Mouse (Mus musculus) erythroblast, adult 5-6 weeks (primary cell): ENCODE data around the gene Opn3. TPM values are rescaled to one million over a fixed set of nuclear protein-coding genes. Genes with fewer than 3 reads are reported as not detected.
A peak's percentile ranks its signal among the peaks of the same experiment; 100 is the strongest.

Source experiments
- ATAC-seq: replicated peaks from 2 replicates; pipeline ENCODE4 v1.8.0; 2016; ENCODE audit warnings: moderate number of reproducible peaks, mild to moderate bottlenecking, moderate TSS enrichment, inconsistent platforms; ENCODE audit not compliant: poor library complexity, low FRiP score, severe bottlenecking
- total RNA-seq, 2 experiments: library from RNA; stranded (forward) in 1 of 2; stranded (reverse) in 1 of 2; fragments of 150-400 nt in 1 of 2; fragments of 200-764, 138-1000 nt in 1 of 2; gene quantifications; 2 replicates each; pipeline versions ENCODE4 v1.2.3 to v1.2.4; 2015 to 2017; ENCODE audit warnings: low replicate concordance in 2 of 2

Opn3 gene
- total RNA-seq, 2 experiments from 2014 or later = not detected

GRCm38 (mm10) chr1:175668666-175669405 is 23.7 kb downstream of the Opn3 start:
- ATAC-seq = no peak

- no peak for ATAC-seq
Observed at GRCm38 (mm10) chr1:175659900-175660299, 32.7 kb downstream of the Opn3 start.

GRCm38 (mm10) chr1:175648615-175649014 is 44.0 kb downstream of the Opn3 start:
- ATAC-seq = no peak

- no peak for ATAC-seq
Observed at GRCm38 (mm10) chr1:175646952-175647351, 45.6 kb downstream of the Opn3 start.

- ATAC-seq = no peak
Observed at GRCm38 (mm10) chr1:175643496-175644265, 48.9 kb downstream of the Opn3 start.

GRCm38 (mm10) chr1:175640435-175641150 is 52.0 kb downstream of the Opn3 start:
- ATAC-seq = no peak

GRCm38 (mm10) chr1:175639072-175639471 is 53.5 kb downstream of the Opn3 start:
- no peak for ATAC-seq

- no peak for ATAC-seq
Observed at GRCm38 (mm10) chr1:175637677-175638076, 54.9 kb downstream of the Opn3 start.

- ATAC-seq = no peak
Observed at GRCm38 (mm10) chr1:175632470-175632869, 60.1 kb downstream of the Opn3 start.

- no peak for ATAC-seq
Observed at GRCm38 (mm10) chr1:175631721-175632221, 60.8 kb downstream of the Opn3 start.

- ATAC-seq = no peak
Observed at GRCm38 (mm10) chr1:175631080-175631479, 61.5 kb downstream of the Opn3 start.

- no peak for ATAC-seq
Observed at GRCm38 (mm10) chr1:175630345-175630744, 62.2 kb downstream of the Opn3 start.

GRCm38 (mm10) chr1:175629248-175629647 is 63.3 kb downstream of the Opn3 start:
- ATAC-seq = no peak

- ATAC-seq = peak; percentile 45
Observed at GRCm38 (mm10) chr1:175625990-175626692, 66.4 kb downstream of the Opn3 start.

- peak; percentile 99 for ATAC-seq
Observed at GRCm38 (mm10) chr1:175625257-175625879, 67.2 kb downstream of the Opn3 start, which contains the start of gene Fh1. Gene Fh1, minus strand, starts transcription at chr1:175625635.

GRCm38 (mm10) chr1:175623656-175624055 is 68.9 kb downstream of the Opn3 start:
- ATAC-seq = no peak

GRCm38 (mm10) chr1:175619814-175620431 is 72.7 kb downstream of the Opn3 start, which contains the start of gene Kmo:
Gene Kmo, plus strand, starts transcription at chr1:175620381.
- no peak for ATAC-seq

- ATAC-seq = no peak
Observed at GRCm38 (mm10) chr1:175614992-175615391, 77.6 kb downstream of the Opn3 start.
